Mouse (Mus musculus): ENCODE measurements around the gene Lcmt1. TPM values are rescaled to one million over a fixed set of nuclear protein-coding genes. Genes with fewer than 3 reads are reported as not detected.

Gene Lcmt1
- polyA plus RNA-seq, 1 experiment from 2014 or later: 108 TPM

- ATAC-seq (peak; percentile 73), DNase-seq (ENCODE audit: low spot score) (peak; percentile 87)
- Histone ChIP-seq H3K27me3 (replicated peaks; ENCODE audit: control insufficient read depth, insufficient read depth, low read length) (no peaks in the 10 kb centered on the region), H3K4me1 (ENCODE audit: control insufficient read depth, insufficient read depth, low read length) (no peaks in the 10 kb centered on the region), H3K9ac (ENCODE audit: low read length) (no peak overlapping the region), H3K4me2 (ENCODE audit: low read length) (no peak overlapping the region), H3K27ac (ENCODE audit: low read depth, low read length) (no peak overlapping the region), H3K4me3 (ENCODE audit: low read depth, low read length) (no peak overlapping the region), H3K36me3 (ENCODE audit: control insufficient read depth, insufficient read depth, low read length) (no peaks in the 10 kb centered on the region), H3K9me3 (replicated peaks; ENCODE audit: control insufficient read depth, low read length) (no peaks in the 10 kb centered on the region)
- 36% methylated on average over 6 of the region's 6 CpGs for WGBS
Observed at GRCm38 (mm10) chr7:123465692-123466387, 96.3 kb downstream of the Lcmt1 start.

GRCm38 (mm10) chr7:123467961-123468360, 98.4 kb downstream of the Lcmt1 start:
- Histone ChIP-seq H3K4me1 (ENCODE audit: control insufficient read depth, insufficient read depth, low read length) (no peaks in the 10 kb centered on the region), H3K27ac (ENCODE audit: low read depth, low read length) (no peak overlapping the region), H3K36me3 (ENCODE audit: control insufficient read depth, insufficient read depth, low read length) (no peaks in the 10 kb centered on the region), H3K9ac (ENCODE audit: low read length) (no peak overlapping the region), H3K9me3 (replicated peaks; ENCODE audit: control insufficient read depth, low read length) (0 out of 2 replicates have a peak, but pooled peaks cover 4% of the 10 kb centered on the region), H3K4me3 (ENCODE audit: low read depth, low read length) (no peak overlapping the region), H3K27me3 (replicated peaks; ENCODE audit: control insufficient read depth, insufficient read depth, low read length) (no peaks in the 10 kb centered on the region), H3K4me2 (ENCODE audit: low read length) (no peak overlapping the region)
- ATAC-seq (no peak), DNase-seq (ENCODE audit: low spot score) (no peak)
- WGBS: 87% methylated on average over 1 of the region's 1 CpGs

Other genes starting within 250 kb of the Lcmt1 start
- 33.1 and 41.1 TPM in 2 replicates for gene Tnrc6a, start 245.9 kb upstream of the Lcmt1 start, polyA plus RNA-seq (2014; fragmentation: Nextera tagmentation; extraction: Ambion mirVana)
- 0.37 TPM in 1 of 2 replicates, not detected in the other for gene Slc5a11, start 155.0 kb upstream of the Lcmt1 start, polyA plus RNA-seq (2014; fragmentation: Nextera tagmentation; extraction: Ambion mirVana)
- gene Arhgap17, start 131 bp downstream of the Lcmt1 start, polyA plus RNA-seq (2014; fragmentation: Nextera tagmentation; extraction: Ambion mirVana): 8.5 and 11.0 TPM in 2 replicates
- not detected in 2 replicates for gene Aqp8, start 92.5 kb downstream of the Lcmt1 start, polyA plus RNA-seq (2014; fragmentation: Nextera tagmentation; extraction: Ambion mirVana)
- gene Zkscan2, start 130.7 kb downstream of the Lcmt1 start, polyA plus RNA-seq (2014; fragmentation: Nextera tagmentation; extraction: Ambion mirVana): 8.2 and 11.2 TPM in 2 replicates